Mouse (Mus musculus) small intestine, adult 10 weeks (tissue): ENCODE data around the gene S1pr3. TPM values are rescaled to one million over a fixed set of nuclear protein-coding genes. Genes with fewer than 3 reads are reported as not detected.

Experiments used
- polyA plus RNA-seq: library from polyadenylated mRNA; stranded (reverse); fragments of 350-450 nt; fragmentation: Illumina TruSeq; extraction: RNeasy Lipid Tissue Mini Kit (QIAGEN cat#74804); gene quantifications from one replicate; pipeline ENCODE4 v1.2.3, GENCODE M21; 2014; ENCODE audit warnings: low replicate concordance

The S1pr3 gene
- 1.5 TPM for polyA plus RNA-seq

GRCm38 (mm10) chr13:51408519-51409001, at the start of gene S1pr3:
TSS of gene S1pr3 (plus strand) at chr13:51408639.

Other genes with a start within 250 kb of the S1pr3 start
- gene Nxnl2, start 237.6 kb upstream of the S1pr3 start, polyA plus RNA-seq: 0.59 TPM
- gene Shc3, start 160.8 kb downstream of the S1pr3 start, polyA plus RNA-seq: not detected
- 149 TPM for gene Cks2, start 236.6 kb downstream of the S1pr3 start, polyA plus RNA-seq
- 11.0 TPM for gene Secisbp2, start 243.1 kb downstream of the S1pr3 start, polyA plus RNA-seq